Mouse (Mus musculus) liver, embryonic 14.5 days (tissue): ENCODE measurements around the gene Kcna2.

Source experiments
- CTCF ChIP-seq: IDR thresholded peaks from 2 replicates; pipeline ENCODE4 v1.5.1; 2016; ENCODE audit warnings: antibody characterized with exemption, low read depth, control low read depth
- EP300 ChIP-seq: IDR thresholded peaks from 2 replicates; pipeline ENCODE4 v1.6.1; 2016; ENCODE audit warnings: antibody characterized with exemption, low read depth

DNA sequence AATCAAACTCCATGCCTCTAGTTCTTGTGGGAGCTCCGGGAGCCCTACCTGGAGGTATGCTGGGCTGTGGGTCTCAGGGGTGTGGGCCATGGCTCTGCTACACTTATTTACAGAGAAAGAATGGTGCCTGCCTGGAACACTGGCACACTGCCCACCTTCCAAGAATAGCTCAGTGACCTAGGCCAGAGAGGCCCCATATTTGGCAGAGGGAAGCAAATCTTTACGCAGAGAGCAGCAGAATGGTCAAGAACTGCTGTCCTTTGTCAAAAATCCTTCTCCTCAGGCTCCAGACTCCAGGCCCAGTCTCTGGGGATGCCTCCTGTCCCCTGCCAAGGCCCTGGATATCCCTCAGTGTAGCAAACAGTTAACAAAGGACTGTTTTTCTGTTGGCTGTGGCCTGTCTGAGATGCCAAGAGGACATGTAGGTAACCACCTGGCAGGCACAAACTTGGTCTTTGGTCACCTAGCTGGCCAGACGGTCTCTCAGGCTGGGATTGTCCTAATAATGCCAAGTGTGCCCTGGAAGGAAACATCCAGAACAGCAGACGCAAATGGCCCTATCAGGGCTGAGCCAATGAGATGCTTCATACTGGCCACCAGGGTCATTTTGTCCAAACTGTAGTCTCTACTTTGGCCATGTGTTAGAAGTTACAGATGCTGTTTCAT is 29.8 kb downstream of the Kcna2 start:
- TF ChIP-seq CTCF (no peak), EP300 (no peak)
